14 mouse cellular contexts compared by ENCODE assay signal in genomic region chr4:145005943-145006545, GRCm38 (mm10).
"Had no signal": no experiment of that assay in that cellular context is flagged by ENCODE, and none has a peak within 500 bp of the region (broad histone marks: within the 10 kb centered on the region; RNA-seq: fewer than 3 reads in every experiment).

No protein-coding gene starts in this region.

- H3K4me2 ChIP-seq: kidney, embryonic 15.5 days; limb, embryonic 13.5 days; neural tube, embryonic 13.5 days; stomach, embryonic 15.5 days had no signal

- ATAC-seq: midbrain, embryonic 16.5 days had no signal

- H3K36me3 ChIP-seq: midbrain, embryonic 10.5 days; neural tube, embryonic 13.5 days; stomach, embryonic 15.5 days had no signal

- DNase-seq: kidney, adult 11 months; kidney, postnatal 14 days; left cerebral cortex, postnatal 4 days; lung, adult 18-20 months; retina, postnatal 1 day; right cerebral cortex, postnatal 4 days; spleen, adult 18-20 months; thymus, postnatal 4 days had no signal

- H3K27me3 ChIP-seq: kidney, embryonic 15.5 days; limb, embryonic 13.5 days; neural tube, embryonic 13.5 days; stomach, embryonic 15.5 days had no signal

- H3K4me1 ChIP-seq: midbrain, embryonic 10.5 days had no signal

- H3K9me3 ChIP-seq: kidney, embryonic 15.5 days; limb, embryonic 13.5 days; midbrain, embryonic 10.5 days; neural tube, embryonic 13.5 days; stomach, embryonic 15.5 days had no signal

- H3K9ac ChIP-seq: kidney, embryonic 15.5 days; limb, embryonic 13.5 days; neural tube, embryonic 13.5 days; stomach, embryonic 15.5 days had no signal

- H3K4me3 ChIP-seq: kidney, embryonic 15.5 days; limb, embryonic 13.5 days; midbrain, embryonic 10.5 days; neural tube, embryonic 13.5 days; stomach, embryonic 15.5 days had no signal

- H3K27ac ChIP-seq: kidney, embryonic 15.5 days; limb, embryonic 13.5 days; midbrain, embryonic 10.5 days; neural tube, embryonic 13.5 days; stomach, embryonic 15.5 days had no signal
